Mouse (Mus musculus) brain, embryonic 14.5 days (tissue): ENCODE measurements around the gene Man2a1.

Source experiments
- CTCF ChIP-seq: fragments of 200-500 bp; IDR thresholded peaks from 2 replicates; pipeline ENCODE4 v1.5.1; 2012; ENCODE audit warnings: inconsistent platforms, mild to moderate bottlenecking, moderate library complexity, borderline replicate concordance; ENCODE audit not compliant: insufficient read depth, insufficient read length; ENCODE audit errors: extremely low read depth
- POLR2A ChIP-seq: fragments of 200-500 bp; IDR thresholded peaks from 2 replicates; pipeline ENCODE4 v1.6.1; 2012; ENCODE audit warnings: mild to moderate bottlenecking, inconsistent platforms, borderline replicate concordance; ENCODE audit not compliant: poor library complexity, insufficient read depth, insufficient read length, severe bottlenecking; ENCODE audit errors: extremely low read depth

DNA sequence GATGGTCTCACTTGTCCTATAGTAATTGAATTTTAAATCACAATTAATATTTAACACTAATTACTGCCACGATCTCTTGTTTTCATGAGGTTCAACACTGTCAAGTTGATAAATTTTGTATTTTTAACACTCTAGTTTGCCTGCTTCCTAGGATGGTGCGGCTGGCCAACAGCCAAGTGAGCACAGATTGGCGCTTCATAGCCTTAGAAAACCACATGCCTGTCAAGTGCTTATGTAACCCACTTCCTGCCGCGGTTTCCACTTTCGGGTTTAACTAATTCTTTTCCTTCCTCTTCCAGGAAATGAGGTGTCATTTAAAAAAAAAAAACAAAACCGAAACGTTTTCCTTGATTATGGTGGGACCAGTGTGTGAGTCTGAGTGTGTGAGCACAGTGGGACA, 20.8 kb upstream of the Man2a1 start:
- TF ChIP-seq POLR2A (no peak), CTCF (no peak)
